Mouse (Mus musculus): ENCODE results near the gene Nrxn3. TPM values are rescaled to one million over a fixed set of nuclear protein-coding genes. Genes with fewer than 3 reads are reported as not detected.
A peak's percentile ranks its signal among the peaks of the same experiment; 100 is the strongest.

Gene Nrxn3
- polyA plus RNA-seq (2014; fragmentation: Nextera tagmentation; extraction: Ambion mirVana) = 26.7 and 29.2 TPM in 2 replicates

GRCm38 (mm10) chr12:88722691-88723070 is at the start of gene Nrxn3:
TSS of gene Nrxn3 (plus strand) at chr12:88722876.
- DNase-seq (ENCODE audit: low spot score) = peak; percentile 74
- no peaks in the 10 kb centered on the region for H3K27me3 ChIP-seq (ENCODE audit: control insufficient read depth, insufficient read depth, low read length)
- no peaks in the 10 kb centered on the region for H3K4me1 ChIP-seq (ENCODE audit: control insufficient read depth, insufficient read depth, low read length)
- no peaks in the 10 kb centered on the region for H3K36me3 ChIP-seq (ENCODE audit: control insufficient read depth, insufficient read depth, low read length)
- peak within 1 kb of the TSS; percentile 29 for H3K4me3 ChIP-seq (ENCODE audit: low read depth, low read length)
- H3K9me3 ChIP-seq (ENCODE audit: control insufficient read depth, low read length) = no peaks in the 10 kb centered on the region
- ATAC-seq (ENCODE audit: insufficient read depth, low FRiP score, low TSS enrichment) = peak; percentile 92
- peak within 1 kb of the TSS; percentile 37 for H3K9ac ChIP-seq (ENCODE audit: low read length)
- peak within 1 kb of the TSS; percentile 40 for H3K4me2 ChIP-seq (ENCODE audit: low read depth)
- H3K27ac ChIP-seq (ENCODE audit: low read depth, low read length) = no peak within 1 kb of the TSS
- 0% methylated on average over 9 of the region's 9 CpGs for WGBS

GRCm38 (mm10) chr12:88704159-88704846 is 18.4 kb upstream of the Nrxn3 start:
- no peak for DNase-seq (ENCODE audit: low spot score)
- WGBS = 51% methylated on average over 10 of the region's 10 CpGs
- Histone ChIP-seq H3K4me2 (ENCODE audit: low read depth) (no peak overlapping the region), H3K27ac (ENCODE audit: low read depth, low read length) (no peak overlapping the region), H3K9ac (ENCODE audit: low read length) (no peak overlapping the region), H3K36me3 (ENCODE audit: control insufficient read depth, insufficient read depth, low read length) (no peaks in the 10 kb centered on the region), H3K4me3 (ENCODE audit: low read depth, low read length) (no peak overlapping the region), H3K27me3 (ENCODE audit: control insufficient read depth, insufficient read depth, low read length) (no peaks in the 10 kb centered on the region), H3K9me3 (ENCODE audit: control insufficient read depth, low read length) (no peaks in the 10 kb centered on the region), H3K4me1 (ENCODE audit: control insufficient read depth, insufficient read depth, low read length) (no peaks in the 10 kb centered on the region)
- peak; percentile 31; the same call in 1 of the 2 replicates for ATAC-seq (ENCODE audit: insufficient read depth, low FRiP score, low TSS enrichment)

GRCm38 (mm10) chr12:88705959-88706358 is 16.7 kb upstream of the Nrxn3 start:
- no peak overlapping the region for H3K27ac ChIP-seq (ENCODE audit: low read depth, low read length)
- H3K4me3 ChIP-seq (ENCODE audit: low read depth, low read length) = no peak overlapping the region
- 78% methylated on average over 3 of the region's 3 CpGs for WGBS
- no peaks in the 10 kb centered on the region for H3K27me3 ChIP-seq (ENCODE audit: control insufficient read depth, insufficient read depth, low read length)
- no peaks in the 10 kb centered on the region for H3K9me3 ChIP-seq (ENCODE audit: control insufficient read depth, low read length)
- DNase-seq (ENCODE audit: low spot score) = no peak
- H3K4me2 ChIP-seq (ENCODE audit: low read depth) = no peak overlapping the region
- H3K36me3 ChIP-seq (ENCODE audit: control insufficient read depth, insufficient read depth, low read length) = no peaks in the 10 kb centered on the region
- no peak for ATAC-seq (ENCODE audit: insufficient read depth, low FRiP score, low TSS enrichment)
- no peaks in the 10 kb centered on the region for H3K4me1 ChIP-seq (ENCODE audit: control insufficient read depth, insufficient read depth, low read length)
- H3K9ac ChIP-seq (ENCODE audit: low read length) = no peak overlapping the region

GRCm38 (mm10) chr12:88707786-88708185 is 14.9 kb upstream of the Nrxn3 start:
- 89% methylated on average over 3 of the region's 3 CpGs for WGBS
- DNase-seq (ENCODE audit: low spot score) (no peak), ATAC-seq (ENCODE audit: insufficient read depth, low FRiP score, low TSS enrichment) (no peak)
- Histone ChIP-seq H3K27ac (ENCODE audit: low read depth, low read length) (no peak overlapping the region), H3K4me3 (ENCODE audit: low read depth, low read length) (no peak overlapping the region), H3K9me3 (ENCODE audit: control insufficient read depth, low read length) (no peaks in the 10 kb centered on the region), H3K27me3 (ENCODE audit: control insufficient read depth, insufficient read depth, low read length) (no peaks in the 10 kb centered on the region), H3K36me3 (ENCODE audit: control insufficient read depth, insufficient read depth, low read length) (no peaks in the 10 kb centered on the region), H3K4me2 (ENCODE audit: low read depth) (no peak overlapping the region), H3K4me1 (ENCODE audit: control insufficient read depth, insufficient read depth, low read length) (no peaks in the 10 kb centered on the region), H3K9ac (ENCODE audit: low read length) (no peak overlapping the region)

GRCm38 (mm10) chr12:88709223-88709622 is 13.5 kb upstream of the Nrxn3 start:
- DNase-seq (ENCODE audit: low spot score) (peak; percentile 79), ATAC-seq (ENCODE audit: insufficient read depth, low FRiP score, low TSS enrichment) (peak; percentile 74)
- H3K4me2 ChIP-seq (ENCODE audit: low read depth) = no peak overlapping the region
- WGBS = 10% methylated on average over 11 of the region's 11 CpGs
- H3K27ac ChIP-seq (ENCODE audit: low read depth, low read length) = no peak overlapping the region
- no peaks in the 10 kb centered on the region for H3K4me1 ChIP-seq (ENCODE audit: control insufficient read depth, insufficient read depth, low read length)
- H3K9me3 ChIP-seq (ENCODE audit: control insufficient read depth, low read length) = no peaks in the 10 kb centered on the region
- H3K36me3 ChIP-seq (ENCODE audit: control insufficient read depth, insufficient read depth, low read length) = no peaks in the 10 kb centered on the region
- no peak overlapping the region for H3K4me3 ChIP-seq (ENCODE audit: low read depth, low read length)
- H3K27me3 ChIP-seq (ENCODE audit: control insufficient read depth, insufficient read depth, low read length) = no peaks in the 10 kb centered on the region
- no peak overlapping the region for H3K9ac ChIP-seq (ENCODE audit: low read length)

GRCm38 (mm10) chr12:88713456-88713855 is 9.2 kb upstream of the Nrxn3 start:
- H3K9me3 ChIP-seq (ENCODE audit: control insufficient read depth, low read length) = no peaks in the 10 kb centered on the region
- no peak for ATAC-seq (ENCODE audit: insufficient read depth, low FRiP score, low TSS enrichment)
- WGBS = 67% methylated on average over 4 of the region's 4 CpGs
- DNase-seq (ENCODE audit: low spot score) = no peak
- no peaks in the 10 kb centered on the region for H3K36me3 ChIP-seq (ENCODE audit: control insufficient read depth, insufficient read depth, low read length)
- H3K4me3 ChIP-seq (ENCODE audit: low read depth, low read length) = no peak overlapping the region
- H3K27me3 ChIP-seq (ENCODE audit: control insufficient read depth, insufficient read depth, low read length) = no peaks in the 10 kb centered on the region
- H3K9ac ChIP-seq (ENCODE audit: low read length) = no peak overlapping the region
- H3K4me1 ChIP-seq (ENCODE audit: control insufficient read depth, insufficient read depth, low read length) = no peaks in the 10 kb centered on the region
- no peak overlapping the region for H3K27ac ChIP-seq (ENCODE audit: low read depth, low read length)
- H3K4me2 ChIP-seq (ENCODE audit: low read depth) = no peak overlapping the region

GRCm38 (mm10) chr12:88722031-88722690 is 515 bp upstream of the Nrxn3 start:
- H3K36me3 ChIP-seq (ENCODE audit: control insufficient read depth, insufficient read depth, low read length) = no peaks in the 10 kb centered on the region
- H3K9me3 ChIP-seq (ENCODE audit: control insufficient read depth, low read length) = no peaks in the 10 kb centered on the region
- WGBS = 48% methylated on average over 3 of the region's 3 CpGs
- peak overlapping the region; percentile 40; the same call in 1 of the 2 replicates for H3K4me2 ChIP-seq (ENCODE audit: low read depth)
- 0 out of 2 replicates have a peak, but pooled peaks have one; percentile 28 for ATAC-seq (ENCODE audit: insufficient read depth, low FRiP score, low TSS enrichment)
- H3K9ac ChIP-seq (ENCODE audit: low read length) = no peak overlapping the region; the same call in 1 of the 2 replicates
- no peak overlapping the region for H3K4me3 ChIP-seq (ENCODE audit: low read depth, low read length)
- no peaks in the 10 kb centered on the region for H3K27me3 ChIP-seq (ENCODE audit: control insufficient read depth, insufficient read depth, low read length)
- H3K4me1 ChIP-seq (ENCODE audit: control insufficient read depth, insufficient read depth, low read length) = no peaks in the 10 kb centered on the region
- no peak overlapping the region for H3K27ac ChIP-seq (ENCODE audit: low read depth, low read length)
- no peak for DNase-seq (ENCODE audit: low spot score)

- Histone ChIP-seq H3K4me1 (ENCODE audit: control insufficient read depth, insufficient read depth, low read length) (no peaks in the 10 kb centered on the region), H3K4me2 (ENCODE audit: low read depth) (no peak overlapping the region), H3K27me3 (ENCODE audit: control insufficient read depth, insufficient read depth, low read length) (no peaks in the 10 kb centered on the region), H3K36me3 (ENCODE audit: control insufficient read depth, insufficient read depth, low read length) (no peaks in the 10 kb centered on the region), H3K4me3 (ENCODE audit: low read depth, low read length) (no peak overlapping the region), H3K9me3 (ENCODE audit: control insufficient read depth, low read length) (no peaks in the 10 kb centered on the region), H3K9ac (ENCODE audit: low read length) (no peak overlapping the region), H3K27ac (ENCODE audit: low read depth, low read length) (no peak overlapping the region)
- no peak for DNase-seq (ENCODE audit: low spot score)
- 93% methylated on average over 13 of the region's 13 CpGs for WGBS
- no peak for ATAC-seq (ENCODE audit: insufficient read depth, low FRiP score, low TSS enrichment)
Measured at GRCm38 (mm10) chr12:88726316-88726715, 3.6 kb downstream of the Nrxn3 start.

GRCm38 (mm10) chr12:88726755-88727154 is 4.1 kb downstream of the Nrxn3 start:
- H3K4me3 ChIP-seq (ENCODE audit: low read depth, low read length) = no peak overlapping the region
- WGBS = 90% methylated on average over 6 of the region's 6 CpGs

More at GRCm38 (mm10) chr12:88726755-88727154, 4.1 kb downstream of the Nrxn3 start:
- Histone ChIP-seq H3K9ac (ENCODE audit: low read length) (no peak overlapping the region), H3K4me2 (ENCODE audit: low read depth) (0 out of 2 replicates have a peak overlapping the region, but pooled peaks have one; percentile 9), H3K36me3 (ENCODE audit: control insufficient read depth, insufficient read depth, low read length) (no peaks in the 10 kb centered on the region), H3K27ac (ENCODE audit: low read depth, low read length) (no peak overlapping the region), H3K27me3 (ENCODE audit: control insufficient read depth, insufficient read depth, low read length) (no peaks in the 10 kb centered on the region), H3K4me1 (ENCODE audit: control insufficient read depth, insufficient read depth, low read length) (no peaks in the 10 kb centered on the region), H3K9me3 (ENCODE audit: control insufficient read depth, low read length) (no peaks in the 10 kb centered on the region)
- DNase-seq (ENCODE audit: low spot score) = no peak
- ATAC-seq (ENCODE audit: insufficient read depth, low FRiP score, low TSS enrichment) = 0 out of 2 replicates have a peak, but pooled peaks have one; percentile 29
